Mouse (Mus musculus) c-Kit-positive CD71-positive TER-119-positive erythroid progenitor cells, embryonic 14.5 days (primary cell): ENCODE results near the gene Ncoa1.
A peak's percentile ranks its signal among the peaks of the same experiment; 100 is the strongest.

ENCODE experiments used
- DNase-seq: peaks from one replicate; pipeline ENCODE4 v3.0.0-alpha.2; 2013; ENCODE audit warnings: low spot score

Ncoa1 gene

GRCm38 (mm10) chr12:4208405-4209133 lies 268.4 kb downstream of the Ncoa1 start:
- DNase-seq, result peak; percentile 15

- DNase-seq, result no peak
These were observed 270.9 kb downstream of the Ncoa1 start for GRCm38 (mm10) chr12:4206106-4206505.

GRCm38 (mm10) chr12:4202206-4202605 lies 274.8 kb downstream of the Ncoa1 start:
- DNase-seq, result no peak

GRCm38 (mm10) chr12:4201454-4202200 lies 275.4 kb downstream of the Ncoa1 start:
- DNase-seq, result no peak

GRCm38 (mm10) chr12:4199271-4199670 lies 277.7 kb downstream of the Ncoa1 start:
- DNase-seq, result no peak

GRCm38 (mm10) chr12:4198702-4199101 lies 278.3 kb downstream of the Ncoa1 start:
- DNase-seq, result no peak
